Comparison of ENCODE assay signal across 16 mouse cellular contexts in the genomic region with DNA sequence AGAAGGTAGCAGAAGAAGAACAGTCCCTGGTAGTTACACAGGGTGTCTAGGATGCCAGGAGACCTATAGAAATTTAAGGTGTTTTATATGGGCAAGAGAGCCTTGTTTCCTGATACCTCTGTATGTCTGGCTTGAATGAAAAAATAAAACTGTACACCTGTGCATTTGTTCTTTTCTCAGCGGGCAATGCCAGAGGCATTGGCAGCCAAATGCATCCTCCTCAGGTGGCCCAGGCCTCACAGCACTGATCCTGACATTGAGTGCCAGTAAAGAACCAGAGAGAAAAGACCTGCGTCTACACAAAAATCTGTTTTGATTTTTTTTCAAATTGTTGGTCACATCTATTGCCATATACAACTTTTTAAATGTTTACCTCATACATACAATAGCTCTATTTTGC.
DNase-seq lines count a peak whose midpoint lies in the region; TF ChIP-seq lines count a peak whose summit lies in the region.
"Had no signal": no experiment of that assay in that cellular context is flagged by ENCODE, and none has a peak within 500 bp of the region (broad histone marks: within the 10 kb centered on the region; RNA-seq: fewer than 3 reads in every experiment).

No protein-coding gene starts in this region.

- intact Hi-C loops in gastrocnemius, adult 2 months (cut with DNase I) = no loop called here

- no peak overlapping the region for H3K27ac ChIP-seq in gastrocnemius, adult 2 months
- H3K27ac ChIP-seq: forebrain, embryonic 13.5 days; heart, embryonic 13.5 days; hindbrain, embryonic 12.5 days had no signal

- no peak overlapping the region for H3K4me3 ChIP-seq in gastrocnemius, adult 2 months
- H3K4me3 ChIP-seq: forebrain, embryonic 13.5 days; heart, embryonic 13.5 days; hindbrain, embryonic 12.5 days had no signal

- DNase-seq in cerebellum, adult 11-12 months = peak; percentile 73
- DNase-seq in cerebellum, adult 8-10 months = peak; percentile 55
- DNase-seq in cerebellum, postnatal 14 days = peak; percentile 18 to 72
- no peak for DNase-seq in gastrocnemius, adult 2 months
- no peak for DNase-seq in frontal cortex, adult 2 months (ENCODE audit: extremely low spot score in 1 of 2, low spot score in 1 of 2)
- no peak for DNase-seq in thymus, adult 18-20 months
- DNase-seq: adrenal gland, adult 8-10 months; adrenal gland, postnatal 36 days; forebrain, postnatal 0 days; gastrocnemius, postnatal 36 days; heart, adult 11 months; heart, postnatal 4 days; kidney, adult 9 months had no signal

- TF ChIP-seq CTCF in gastrocnemius, adult 2 months (IDR thresholded peaks at IDR 0.05) = no peak

Comparison
In these comparisons a context has a peak if more than half of its experiments do, and no peak if none do; other contexts are left out.
1. DNase-seq: peak in cerebellum, adult 11-12 months (single experiment), cerebellum, adult 8-10 months (single experiment) and cerebellum, postnatal 14 days (2 of 2); none in gastrocnemius, adult 2 months (single experiment), frontal cortex, adult 2 months (0 of 2) and thymus, adult 18-20 months (0 of 2).